Mouse (Mus musculus) liver, embryonic 14.5 days (tissue): ENCODE measurements at regions not wholly inside any gene's neighbourhood (a gene's known extent, or its start where the extent isn't known, plus 50 kb on each side); places are given as distances from the start of the nearest gene placed in this dataset.

Source experiments
- ATAC-seq: fragments of 200-750 bp; cut with Nextera tagmentation; 2 replicates; pipeline ENCODE4 v1.8.0; 2017; ENCODE audit warnings: moderate number of reproducible peaks, mild to moderate bottlenecking, moderate library complexity; ENCODE audit not compliant: insufficient read depth
- DNase-seq, 3 experiments: peaks; one replicate each; pipeline ENCODE4 v3.0.0-alpha.2; 2012 to 2013; ENCODE audit warnings: low read depth in 3 of 3, low spot score in 3 of 3
- H3K27ac ChIP-seq: fragments of 300-500 bp; sonication (generic); 2 replicates; pipeline ENCODE4 v1.5.1; 2014; ENCODE audit warnings: moderate library complexity, mild to moderate bottlenecking, control low read depth, inconsistent platforms
- H3K27me3 ChIP-seq: fragments of 300-500 bp; sonication (generic); 2 replicates; pipeline ENCODE4 v1.6.1; 2014; ENCODE audit warnings: mild to moderate bottlenecking, low read length, moderate library complexity; ENCODE audit not compliant: control insufficient read depth, insufficient read depth
- H3K36me3 ChIP-seq: fragments of 300-500 bp; sonication (generic); replicated peaks from 2 replicates; pipeline ENCODE4 v1.6.1; 2014; ENCODE audit warnings: low read depth; ENCODE audit not compliant: control insufficient read depth, insufficient read depth
- H3K4me1 ChIP-seq, 2 experiments: fragments of 200-500 bp in 1 of 2; fragments of 300-500 bp in 1 of 2; sonication (generic) in 1 of 2; replicated peaks; 2 replicates each; pipeline ENCODE4 v1.6.1; 2012 to 2014; ENCODE audit warnings: antibody characterized with exemption in 1 of 2, inconsistent platforms in 1 of 2, low read length in 1 of 2; ENCODE audit not compliant: control insufficient read depth in 2 of 2, insufficient read depth in 2 of 2
- H3K4me2 ChIP-seq: fragments of 300-500 bp; sonication (generic); 2 replicates; pipeline ENCODE4 v1.6.1; 2014; ENCODE audit warnings: low read depth, mild to moderate bottlenecking, control low read depth, moderate library complexity
- H3K4me3 ChIP-seq, 2 experiments: fragments of 200-500 bp in 1 of 2; fragments of 300-500 bp in 1 of 2; sonication (generic) in 1 of 2; 2 replicates each; pipeline ENCODE4 v1.5.1; 2012 to 2014; ENCODE audit warnings: low read depth in 2 of 2, low read length in 2 of 2, mild to moderate bottlenecking in 2 of 2, control low read depth in 1 of 2, inconsistent platforms in 1 of 2, moderate library complexity in 1 of 2; ENCODE audit not compliant: insufficient read depth in 1 of 2
- H3K9ac ChIP-seq: fragments of 300-500 bp; sonication (generic); replicated peaks from 2 replicates; pipeline ENCODE4 v1.6.1; 2014; ENCODE audit warnings: mild to moderate bottlenecking, control low read depth, moderate library complexity
- H3K9me3 ChIP-seq: fragments of 300-500 bp; sonication (generic); 2 replicates; pipeline ENCODE4 v1.6.1; 2016; ENCODE audit warnings: low read length, mixed read lengths; ENCODE audit not compliant: control insufficient read depth
- CTCF ChIP-seq: IDR thresholded peaks from 2 replicates; pipeline ENCODE4 v1.5.1; 2016; ENCODE audit warnings: antibody characterized with exemption, low read depth, control low read depth
- EP300 ChIP-seq: IDR thresholded peaks from 2 replicates; pipeline ENCODE4 v1.6.1; 2016; ENCODE audit warnings: antibody characterized with exemption, low read depth
- WGBS: fragments of 180-500 bp; shearing (Covaris S2); extraction: QIAGEN DNeasy Blood & Tissue Kit; methylation state at CpG from one replicate; pipeline ENCODE4 v1.1.7; 2014; ENCODE audit not compliant: insufficient replicate concordance; 5-methylcytosine and 5-hydroxymethylcytosine counted together

DNA sequence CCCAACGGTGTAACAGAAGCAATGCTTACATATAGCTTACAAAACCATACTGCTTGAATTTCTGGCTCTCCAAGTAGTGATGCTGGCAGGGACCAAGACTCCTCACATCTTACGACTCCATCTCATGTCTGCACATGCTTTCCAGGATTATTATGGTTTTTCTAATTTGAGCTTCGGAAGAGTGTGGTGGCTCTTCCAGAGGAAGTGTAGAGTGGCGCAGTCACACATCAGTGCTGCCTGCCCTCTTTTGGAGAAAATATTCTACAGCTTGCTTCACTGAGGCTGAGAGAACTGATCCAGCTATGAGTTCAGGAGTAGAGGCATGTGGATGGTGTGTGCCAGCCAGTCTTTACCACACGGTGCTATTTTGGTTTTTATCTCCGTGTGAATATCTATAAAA is 217.4 kb downstream of the Otol1 start:
- TF ChIP-seq EP300 (no peak), CTCF (no peak)
- WGBS, result 68% methylated on average over 6 of the region's 6 CpGs
- no peak for DNase-seq
- no peak overlapping the region for H3K27ac ChIP-seq
- H3K9me3 ChIP-seq, result no peaks in the 10 kb centered on the region
- no peak overlapping the region for H3K9ac ChIP-seq
- no peak for ATAC-seq
- no peaks in the 10 kb centered on the region for H3K4me1 ChIP-seq
- H3K4me2 ChIP-seq, result no peak overlapping the region
- no peak overlapping the region for H3K4me3 ChIP-seq
- H3K36me3 ChIP-seq, result no peaks in the 10 kb centered on the region
- no peaks in the 10 kb centered on the region for H3K27me3 ChIP-seq

DNA sequence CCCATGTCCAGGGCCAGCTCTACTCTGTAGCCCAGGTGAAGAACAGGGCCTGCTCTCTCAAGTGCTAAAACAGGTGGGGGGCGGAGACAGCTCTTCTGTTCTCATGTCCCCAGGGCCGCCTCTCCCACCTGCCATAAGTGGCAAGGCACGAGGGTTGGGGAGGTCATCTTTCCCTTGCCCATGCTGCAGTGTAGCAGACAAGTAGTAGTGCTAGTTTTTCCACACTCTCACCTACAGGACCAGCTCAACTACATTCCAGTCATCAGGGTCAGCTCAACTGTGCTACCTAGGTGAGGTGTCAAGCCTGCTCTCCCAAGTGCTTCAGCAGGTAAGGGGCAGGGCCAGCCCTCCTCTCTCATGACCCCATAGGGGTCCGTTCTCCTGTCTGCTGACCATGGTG is 219.8 kb downstream of the Otol1 start:
- no peaks in the 10 kb centered on the region for H3K4me1 ChIP-seq
- H3K4me3 ChIP-seq, result no peak overlapping the region
- WGBS, result 58% methylated on average over 4 of the region's 4 CpGs
- H3K27ac ChIP-seq, result no peak overlapping the region
- TF ChIP-seq EP300 (no peak), CTCF (no peak)
- H3K27me3 ChIP-seq, result no peaks in the 10 kb centered on the region
- no peaks in the 10 kb centered on the region for H3K9me3 ChIP-seq
- no peaks in the 10 kb centered on the region for H3K36me3 ChIP-seq
- H3K4me2 ChIP-seq, result no peak overlapping the region
- H3K9ac ChIP-seq, result no peak overlapping the region
- ATAC-seq, result no peak
- no peak for DNase-seq

DNA sequence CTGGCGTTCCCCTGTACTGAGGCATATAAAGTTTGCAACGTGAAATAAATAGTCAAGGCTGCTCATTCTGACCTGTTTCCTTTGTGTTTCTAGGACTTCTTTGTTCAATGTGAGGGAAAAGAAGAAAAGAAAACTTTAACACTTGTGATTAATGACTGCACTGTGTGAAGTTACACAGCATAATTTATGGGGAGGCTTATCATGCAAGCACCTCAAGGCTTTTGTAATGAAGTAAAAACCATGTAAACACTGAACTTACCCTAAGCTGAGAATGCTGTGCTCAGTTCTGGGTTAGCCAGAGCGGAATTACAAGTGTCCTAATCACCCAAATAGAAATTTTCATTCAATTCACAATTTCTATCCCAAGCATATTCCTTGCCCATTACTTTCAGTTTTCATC is 241.2 kb downstream of the Otol1 start:
- no peaks in the 10 kb centered on the region for H3K4me1 ChIP-seq
- no peaks in the 10 kb centered on the region for H3K9me3 ChIP-seq
- TF ChIP-seq EP300, result no peak
- TF ChIP-seq CTCF, result no peak
- ATAC-seq, result no peak
- no peak for DNase-seq
- no peak overlapping the region for H3K4me2 ChIP-seq
- no peaks in the 10 kb centered on the region for H3K27me3 ChIP-seq
- H3K36me3 ChIP-seq, result no peaks in the 10 kb centered on the region
- no peak overlapping the region for H3K27ac ChIP-seq
- H3K9ac ChIP-seq, result no peak overlapping the region
- 42% methylated on average over 3 of the region's 3 CpGs for WGBS
- no peak overlapping the region for H3K4me3 ChIP-seq

DNA sequence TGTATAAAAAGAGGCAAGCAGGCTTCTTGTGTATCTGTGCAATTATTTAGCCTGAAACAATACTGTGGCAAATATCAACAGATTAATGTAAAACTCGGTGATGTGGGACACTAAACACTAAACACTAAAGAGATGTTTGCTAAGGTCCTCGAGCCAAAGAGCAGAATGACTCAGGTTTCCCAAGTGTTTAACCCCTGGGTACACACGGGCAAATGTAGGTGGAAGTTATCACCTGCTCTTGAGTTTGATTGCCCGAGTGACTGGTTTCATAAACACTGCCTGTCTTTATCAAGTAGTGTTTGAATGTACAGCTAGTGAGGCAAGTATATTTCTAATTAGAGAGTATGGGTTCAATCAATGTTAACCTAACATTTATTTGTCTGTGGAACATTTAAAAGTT is 242.5 kb downstream of the Otol1 start:
- H3K9ac ChIP-seq, result no peak overlapping the region
- WGBS, result 40% methylated on average over 4 of the region's 4 CpGs
- no peaks in the 10 kb centered on the region for H3K4me1 ChIP-seq
- DNase-seq, result no peak
- H3K9me3 ChIP-seq, result no peaks in the 10 kb centered on the region
- ATAC-seq, result no peak
- TF ChIP-seq CTCF, result no peak
- TF ChIP-seq EP300, result no peak
- no peaks in the 10 kb centered on the region for H3K36me3 ChIP-seq
- H3K27me3 ChIP-seq, result no peaks in the 10 kb centered on the region
- H3K4me3 ChIP-seq, result no peak overlapping the region
- H3K4me2 ChIP-seq, result no peak overlapping the region
- no peak overlapping the region for H3K27ac ChIP-seq

DNA sequence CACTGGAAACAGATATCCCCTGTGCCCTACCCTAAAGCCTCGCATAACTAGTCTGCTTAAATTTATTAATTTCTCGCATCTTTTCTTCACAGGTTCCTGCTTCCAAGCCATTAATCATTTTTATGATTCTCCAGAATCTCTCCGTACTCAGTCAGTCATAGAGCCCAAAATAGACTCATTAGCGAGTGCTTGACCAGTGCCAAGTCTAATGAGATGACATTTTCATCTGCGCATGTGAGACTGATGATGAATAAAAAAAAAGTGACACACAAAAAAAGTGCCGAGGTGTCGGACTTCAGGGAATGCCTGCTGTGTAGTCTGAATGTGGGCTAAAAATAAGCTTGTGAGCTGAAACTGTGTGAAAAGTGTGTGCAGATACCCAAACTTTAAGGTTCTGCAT is 243.3 kb downstream of the Otol1 start:
- DNase-seq (no peak), ATAC-seq (no peak)
- Histone ChIP-seq H3K9me3 (no peaks in the 10 kb centered on the region), H3K4me2 (no peak overlapping the region), H3K9ac (no peak overlapping the region), H3K27me3 (no peaks in the 10 kb centered on the region), H3K4me3 (no peak overlapping the region), H3K36me3 (no peaks in the 10 kb centered on the region), H3K4me1 (no peaks in the 10 kb centered on the region), H3K27ac (no peak overlapping the region)
- WGBS, result 67% methylated on average over 7 of the region's 7 CpGs
- TF ChIP-seq EP300, result no peak
- TF ChIP-seq CTCF, result no peak
